Mouse (Mus musculus): Measurements from ENCODE around the gene Phactr2.

DNA sequence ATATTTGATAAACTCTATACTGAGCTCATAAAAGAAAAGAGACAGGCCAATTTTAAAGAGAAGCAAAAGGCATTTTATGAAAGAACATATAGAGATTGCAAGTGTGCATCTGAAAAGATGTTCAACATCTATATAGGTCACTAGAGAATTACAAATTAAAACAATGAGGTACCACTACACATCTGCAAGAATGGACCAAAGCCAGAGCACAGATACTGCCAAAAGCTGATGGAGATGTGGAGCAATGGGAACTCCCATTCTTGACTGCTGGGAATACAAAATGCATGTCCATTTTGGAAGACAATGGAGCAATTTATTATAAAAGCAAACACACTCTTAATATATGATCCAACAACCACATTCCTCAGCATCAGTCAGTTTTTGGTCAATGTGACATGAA is 113.3 kb downstream of the Phactr2 start:
- TF ChIP-seq CTCF (IDR thresholded peaks at IDR 0.05; ENCODE audit: borderline replicate concordance, extremely low read depth, insufficient read depth, insufficient read length) (no peak), POLR2A (IDR thresholded peaks at IDR 0.05; ENCODE audit: borderline replicate concordance, extremely low read depth, insufficient read depth, insufficient read length, poor library complexity, severe bottlenecking) (no peak)
